Mouse (Mus musculus) cortical plate, adult 2 months (tissue): ENCODE measurements around the gene Tbx19.

Experiments
- CTCF ChIP-seq: fragments of 200-500 bp; IDR thresholded peaks from 2 replicates; pipeline ENCODE4 v1.5.1; 2011; ENCODE audit warnings: mild to moderate bottlenecking, control low read depth, low read length; ENCODE audit not compliant: insufficient read depth; ENCODE audit errors: extremely low read depth
- POLR2A ChIP-seq: fragments of 200-500 bp; IDR thresholded peaks from 2 replicates; pipeline ENCODE4 v1.6.1; 2011; ENCODE audit warnings: mild to moderate bottlenecking, low read length, control low read depth; ENCODE audit not compliant: insufficient read depth; ENCODE audit errors: extremely low read depth

DNA sequence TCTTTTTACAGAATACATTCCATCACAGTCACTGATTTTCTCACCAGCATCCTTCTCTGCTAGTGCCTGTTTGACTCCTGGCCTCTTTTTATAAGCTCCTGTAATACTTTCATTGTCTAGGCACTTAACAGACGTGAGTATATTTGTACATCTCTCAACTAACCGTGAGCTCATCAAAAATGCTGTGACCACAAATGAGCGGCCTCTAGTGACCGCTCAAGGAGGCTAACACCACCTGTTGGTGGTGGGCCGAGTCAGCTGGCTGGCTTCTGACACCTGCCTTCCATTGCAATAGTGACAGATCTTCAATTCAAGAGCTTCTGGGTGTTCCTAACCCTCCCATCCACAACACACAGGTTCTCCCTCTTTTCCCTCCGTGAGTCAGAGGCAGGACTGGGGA, 22.8 kb upstream of the Tbx19 start:
- no peak for TF ChIP-seq POLR2A
- TF ChIP-seq CTCF, result no peak
